Mouse (Mus musculus) olfactory bulb, adult 2 months (tissue): Measurements from ENCODE around the gene Thap4.

Source experiments
- CTCF ChIP-seq: fragments of 200-500 bp; IDR thresholded peaks from 2 replicates; pipeline ENCODE4 v1.5.1; 2012; ENCODE audit warnings: low read depth, mild to moderate bottlenecking, low read length, moderate library complexity; ENCODE audit not compliant: insufficient read depth
- POLR2A ChIP-seq: fragments of 200-500 bp; IDR thresholded peaks from 2 replicates; pipeline ENCODE4 v1.6.1; 2012; ENCODE audit warnings: mild to moderate bottlenecking, low read depth, low read length, moderate library complexity; ENCODE audit not compliant: insufficient read depth

GRCm38 (mm10) chr1:93742910-93743309 is 11.8 kb downstream of the Thap4 start:
- TF ChIP-seq POLR2A (no peak), CTCF (no peak)
